ENCODE assay signal across 8 mouse cellular contexts in genomic region chr10:123183243-123183642, GRCm38 (mm10). TPM values are rescaled to one million over a fixed set of nuclear protein-coding genes. Genes with fewer than 3 reads are reported as not detected.
DNase-seq lines count a peak whose midpoint lies in the region; ATAC-seq and TF ChIP-seq lines count a peak whose summit lies in the region.

No protein-coding gene starts in this region.

- intact Hi-C loops in left cerebral cortex, postnatal 14 days (cut with DNase I), result no loop called here

- TF ChIP-seq POLR2A in thymus, adult 2 months (IDR thresholded peaks at IDR 0.05; ENCODE audit: control insufficient read depth, extremely low read depth, insufficient read depth, low read length, poor library complexity), result no peak

- ATAC-seq in cerebellum, adult (ENCODE audit: insufficient number of reproducible peaks, low FRiP score, low TSS enrichment), result peak; percentile 87
- no peak for ATAC-seq in hindbrain, embryonic 12.5 days (ENCODE audit: low FRiP score)

- no peak overlapping the region for H3K27ac ChIP-seq in thymus, adult 2 months (ENCODE audit: control insufficient read depth, insufficient read depth, low read length)
- H3K27ac ChIP-seq in hindbrain, embryonic 12.5 days, result no peak overlapping the region

- no peak overlapping the region for H3K4me3 ChIP-seq in thymus, adult 2 months (ENCODE audit: control insufficient read depth, insufficient read depth, low read length)
- H3K4me3 ChIP-seq in hindbrain, embryonic 12.5 days, result no peak overlapping the region

- no peak for TF ChIP-seq CTCF in thymus, adult 2 months (IDR thresholded peaks at IDR 0.05; ENCODE audit: borderline replicate concordance, control insufficient read depth, extremely low read depth, insufficient read depth, low read length, poor library complexity)

- 12% methylated on average over 7 of the region's 7 CpGs for WGBS in thymus, adult 2 months
- WGBS in hindbrain, embryonic 12.5 days, result 63% methylated on average over 7 of the region's 7 CpGs

- H3K4me2 ChIP-seq in hindbrain, embryonic 12.5 days (replicated peaks), result no peak overlapping the region

- peaks cover 26% of the 10 kb centered on the region for H3K36me3 ChIP-seq in thymus, adult 2 months (ENCODE audit: control insufficient read depth, insufficient read depth, low read length)
- H3K36me3 ChIP-seq in hindbrain, embryonic 12.5 days, result peaks cover 20% of the 10 kb centered on the region

- H3K4me1 ChIP-seq in thymus, adult 2 months (replicated peaks; ENCODE audit: control insufficient read depth, insufficient read depth, low read length), result peaks cover 12% of the 10 kb centered on the region
- H3K4me1 ChIP-seq in hindbrain, embryonic 12.5 days, result 0 out of 2 replicates have a peak, but pooled peaks cover 2% of the 10 kb centered on the region

- no peak for DNase-seq in cerebellum, postnatal 4 days (ENCODE audit: low spot score in 2 of 2)
- peak; percentile 32 for DNase-seq in thymus, adult 2 months
- no peak for DNase-seq in thymus, adult 18-20 months
- DNase-seq in left cerebral cortex, postnatal 14 days (ENCODE audit: low spot score in 2 of 2), result peak; percentile 43 to 55
- DNase-seq in thymus, postnatal 25 days, result peak; percentile 35
- DNase-seq in urinary bladder, postnatal 4 days (ENCODE audit: low spot score in 2 of 2), result no peak

- H3K27me3 ChIP-seq in thymus, adult 2 months (ENCODE audit: control insufficient read depth, insufficient read depth, low read length), result no peaks in the 10 kb centered on the region
- H3K27me3 ChIP-seq in hindbrain, embryonic 12.5 days, result no peaks in the 10 kb centered on the region

- no peaks in the 10 kb centered on the region for H3K9me3 ChIP-seq in hindbrain, embryonic 12.5 days (replicated peaks)

- H3K9ac ChIP-seq in hindbrain, embryonic 12.5 days, result no peak overlapping the region

RNA-seq across cellular contexts. Expression of gene Usp15, which starts 13.6 kb away (rescaled TPM):
- 11.7 and 14.7 TPM in 2 replicates for polyA plus RNA-seq in thymus, adult 2 months (2012; rRNA removed)
- 100 to 1,000 TPM; 101 to 113 TPM for total RNA-seq in left cerebral cortex, postnatal 14 days (2021)
- 70.8 and 74.7 TPM in 2 replicates for polyA plus RNA-seq in hindbrain, embryonic 12.5 days (2016; fragmentation: Nextera tagmentation; extraction: Ambion mirVana)

Comparison
In these comparisons a context has a peak if more than half of its experiments do, and no peak if none do; other contexts are left out.
1. DNase-seq: peak in thymus, adult 2 months (single experiment), left cerebral cortex, postnatal 14 days (2 of 2) and thymus, postnatal 25 days (single experiment); none in cerebellum, postnatal 4 days (0 of 2), thymus, adult 18-20 months (0 of 2) and urinary bladder, postnatal 4 days (0 of 2).